Mouse (Mus musculus) CH12.LX (cell line): ENCODE measurements around the gene Robo2. TPM values are rescaled to one million over a fixed set of nuclear protein-coding genes. Genes with fewer than 3 reads are reported as not detected.

Experiments used
- DNase-seq: peaks from one replicate; pipeline ENCODE4 v3.0.0-alpha.2; 2013; ENCODE audit errors: extremely low read depth
- H3K27ac ChIP-seq: 2 replicates; pipeline ENCODE4 v1.5.1; 2012; ENCODE audit warnings: low read depth, mild to moderate bottlenecking, control low read depth, moderate library complexity; ENCODE audit not compliant: insufficient read depth
- H3K27me3 ChIP-seq: replicated peaks from 2 replicates; pipeline ENCODE3; 2012; ENCODE audit warnings: inconsistent platforms
- H3K36me3 ChIP-seq, 2 experiments: replicated peaks in 1 of 2; 2 replicates each; pipeline versions ENCODE3 to v1.6.1; 2012; ENCODE audit warnings: inconsistent platforms in 1 of 2, low read length in 1 of 2, mild to moderate bottlenecking in 1 of 2, mixed read lengths in 1 of 2, moderate library complexity in 1 of 2; ENCODE audit not compliant: control insufficient read depth in 1 of 2, insufficient read depth in 1 of 2
- H3K4me1 ChIP-seq, 2 experiments: 2 replicates each; pipeline ENCODE4 v1.6.1; 2012; ENCODE audit warnings: inconsistent platforms in 1 of 2, moderate library complexity in 1 of 2; ENCODE audit not compliant: insufficient read depth in 2 of 2, control insufficient read depth in 1 of 2
- H3K4me2 ChIP-seq: 2 replicates; pipeline ENCODE4 v1.6.1; 2012; ENCODE audit warnings: low read depth, mild to moderate bottlenecking, control low read depth; ENCODE audit not compliant: poor library complexity, insufficient read depth, severe bottlenecking
- H3K4me3 ChIP-seq, 3 experiments: fragments of 150-350 bp in 1 of 3; sonication (generic) in 1 of 3; replicated peaks in 1 of 3; 2 replicates each; pipeline versions ENCODE3 to v1.5.1; 2011 to 2012; ENCODE audit warnings: low read depth in 2 of 3, low read length in 2 of 3, mild to moderate bottlenecking in 2 of 3, moderate library complexity in 2 of 3, control low read depth in 1 of 3, improper control_type of control experiment in 1 of 3, inconsistent platforms in 1 of 3, mixed read lengths in 1 of 3; ENCODE audit not compliant: poor library complexity in 1 of 3
- H3K79me2 ChIP-seq: replicated peaks from 2 replicates; pipeline ENCODE4 v1.6.1; 2012; ENCODE audit warnings: mild to moderate bottlenecking, moderate library complexity; ENCODE audit not compliant: control insufficient read depth, poor library complexity, insufficient read depth, severe bottlenecking; ENCODE audit errors: extremely low read depth
- H3K9ac ChIP-seq: 2 replicates; pipeline ENCODE4 v1.6.1; 2012; ENCODE audit warnings: low read depth, mild to moderate bottlenecking, control low read depth, moderate library complexity; ENCODE audit not compliant: insufficient read depth
- H3K9me3 ChIP-seq: replicated peaks from 2 replicates; pipeline ENCODE3; 2012; ENCODE audit warnings: low read length, inconsistent platforms, mixed read lengths
- BHLHE40 ChIP-seq: IDR thresholded peaks from 2 replicates; pipeline ENCODE4 v1.6.1; 2011; ENCODE audit warnings: mild to moderate bottlenecking, low read depth, low read length, improper control_type of control experiment
- CHD2 ChIP-seq: IDR thresholded peaks from 2 replicates; pipeline ENCODE4 v1.6.1; 2011; ENCODE audit warnings: low read length, improper control_type of control experiment
- CTCF ChIP-seq, 2 experiments: IDR thresholded peaks in 1 of 2; conservative IDR thresholded peaks in 1 of 2; 2 replicates each; pipeline ENCODE4 v1.5.1; 2011 to 2012; ENCODE audit warnings: low read depth in 2 of 2, low read length in 2 of 2, improper control_type of control experiment in 1 of 2, inconsistent platforms in 1 of 2, mild to moderate bottlenecking in 1 of 2, moderate library complexity in 1 of 2
- E2F4 ChIP-seq: IDR thresholded peaks from 2 replicates; pipeline ENCODE4 v1.6.1; 2011; ENCODE audit warnings: low read depth, low read length, improper control_type of control experiment; ENCODE audit not compliant: insufficient replicate concordance
- ETS1 ChIP-seq: conservative IDR thresholded peaks from 2 replicates; pipeline ENCODE4 v1.6.1; 2012; ENCODE audit warnings: low read depth, mild to moderate bottlenecking, inconsistent platforms, low read length, improper control_type of control experiment, moderate library complexity
- GABPA ChIP-seq: IDR thresholded peaks from 2 replicates; pipeline ENCODE4 v1.6.1; 2012; ENCODE audit warnings: low read depth, low read length, improper control_type of control experiment, inconsistent platforms; ENCODE audit not compliant: insufficient replicate concordance
- KAT2A ChIP-seq: IDR thresholded peaks from 2 replicates; pipeline ENCODE4 v1.6.1; 2012; ENCODE audit warnings: low read length, improper control_type of control experiment, inconsistent platforms; ENCODE audit not compliant: insufficient replicate concordance
- MAFK ChIP-seq: IDR thresholded peaks from 2 replicates; pipeline ENCODE4 v1.6.1; 2011; ENCODE audit warnings: low read length, improper control_type of control experiment; ENCODE audit not compliant: insufficient replicate concordance
- MAX ChIP-seq: IDR thresholded peaks from 2 replicates; pipeline ENCODE4 v1.6.1; 2011; ENCODE audit warnings: low read length, improper control_type of control experiment
- MAZ ChIP-seq: IDR thresholded peaks from 2 replicates; pipeline ENCODE4 v1.6.1; 2012; ENCODE audit warnings: low read depth, mild to moderate bottlenecking, inconsistent platforms, low read length, improper control_type of control experiment, moderate library complexity
- NELFE ChIP-seq: IDR thresholded peaks from 2 replicates; pipeline ENCODE4 v1.6.1; 2011; ENCODE audit warnings: low read depth, low read length, improper control_type of control experiment
- POLR2AphosphoS2 ChIP-seq: IDR thresholded peaks from 2 replicates; pipeline ENCODE4 v1.6.1; 2011; ENCODE audit warnings: low read depth, low read length, improper control_type of control experiment
- RCOR1 ChIP-seq: conservative IDR thresholded peaks from 2 replicates; pipeline ENCODE4 v1.6.1; 2012; ENCODE audit warnings: low read depth, mild to moderate bottlenecking, inconsistent platforms, low read length, improper control_type of control experiment
- SIN3A ChIP-seq: IDR thresholded peaks from 2 replicates; pipeline ENCODE4 v1.6.1; 2012; ENCODE audit warnings: low read length, improper control_type of control experiment, inconsistent platforms
- SMC3 ChIP-seq: IDR thresholded peaks from 2 replicates; pipeline ENCODE4 v1.6.1; 2011; ENCODE audit warnings: low read depth, low read length, improper control_type of control experiment
- TBP ChIP-seq: conservative IDR thresholded peaks from 2 replicates; pipeline ENCODE4 v1.6.1; 2011; ENCODE audit warnings: low read depth, low read length, improper control_type of control experiment
- TCF12 ChIP-seq: IDR thresholded peaks from 2 replicates; pipeline ENCODE4 v1.6.1; 2014; ENCODE audit warnings: low read depth, mild to moderate bottlenecking, inconsistent platforms, low read length, improper control_type of control experiment
- UBTF ChIP-seq: IDR thresholded peaks from 2 replicates; pipeline ENCODE4 v1.6.1; 2012; ENCODE audit warnings: low read depth, mild to moderate bottlenecking, inconsistent platforms, low read length, improper control_type of control experiment, moderate library complexity
- ZKSCAN1 ChIP-seq: IDR thresholded peaks from 2 replicates; pipeline ENCODE4 v1.6.1; 2012; ENCODE audit warnings: low read depth, inconsistent platforms, low read length, improper control_type of control experiment, borderline replicate concordance
- ZMIZ1 ChIP-seq: IDR thresholded peaks from 2 replicates; pipeline ENCODE4 v1.6.1; 2012; ENCODE audit warnings: low read depth, mild to moderate bottlenecking, inconsistent platforms, low read length, improper control_type of control experiment
- ZNF384 ChIP-seq: IDR thresholded peaks from 2 replicates; pipeline ENCODE4 v1.6.1; 2012; ENCODE audit warnings: low read depth, low read length, improper control_type of control experiment, inconsistent platforms
- dilution Hi-C: fragments of 300-500 bp; cut with MboI; formaldehyde crosslinking; loops from 2 replicates; pipeline ENCODE4 v1.14.3; 2020; ENCODE audit warnings: low sequenced_read_pairs; ENCODE audit not compliant: extremely low pct_unique_long_range_greater_than_20kb, extremely low pct_ligation_motif_present
- in situ Hi-C: fragments of 300-500 bp; cut with MboI; formaldehyde crosslinking; loops from 3 replicates; pipeline ENCODE4 v1.14.3; 2019; ENCODE audit warnings: low sequenced_read_pairs, low pct_ligation_motif_present, low pct_unique_long_range_greater_than_20kb, mixed read lengths
- polyA plus RNA-seq: library from polyadenylated mRNA; unstranded; fragments of >175 nt; gene quantifications from 2 replicates; pipeline ENCODE4 v1.2.1, GENCODE M21; 2012; ENCODE audit warnings: low read depth; ENCODE audit not compliant: insufficient read length
- total RNA-seq, 2 experiments: library from RNA; depleted of rRNA; stranded (reverse); fragments of 300-350 nt in 1 of 2; fragments of >200 nt in 1 of 2; gene quantifications; 2 replicates each; pipeline ENCODE4 v1.2.3; 2012 to 2014

The Robo2 gene
- total and polyA plus RNA-seq, 3 experiments = not detected

DNA sequence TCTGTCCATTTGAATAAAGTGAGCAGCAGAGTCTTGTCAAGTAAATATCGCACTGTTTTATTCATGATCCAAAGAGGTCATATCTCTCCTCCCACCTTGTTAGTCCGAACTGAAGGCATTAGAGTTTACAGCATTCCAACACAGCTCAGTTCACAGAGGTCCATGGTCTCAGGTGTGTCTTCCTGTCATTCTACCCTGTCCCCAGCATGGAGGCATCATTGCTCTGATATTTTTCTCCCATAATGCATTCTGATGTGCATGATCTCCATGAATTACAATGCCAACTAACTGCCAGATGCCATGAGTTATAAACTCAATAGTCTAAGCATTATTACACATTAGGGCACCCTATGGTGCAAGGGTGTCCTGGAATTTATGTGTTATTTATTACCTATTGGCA is 354.7 kb downstream of the Robo2 start:
- Histone ChIP-seq H3K9ac (no peak overlapping the region), H3K4me1 (no peaks in the 10 kb centered on the region), H3K4me3 (no peak overlapping the region), H3K4me2 (no peak overlapping the region), H3K79me2 (no peaks in the 10 kb centered on the region), H3K27me3 (no peaks in the 10 kb centered on the region), H3K27ac (no peak overlapping the region), H3K9me3 (peaks cover 68% of the 10 kb centered on the region), H3K36me3 (no peaks in the 10 kb centered on the region)
- in situ Hi-C loops (no loop called here), dilution Hi-C loops (no loop called here)
- TF ChIP-seq MAFK (no peak), SMC3 (no peak), POLR2AphosphoS2 (no peak), NELFE (no peak), CHD2 (no peak), GABPA (no peak), ETS1 (no peak), BHLHE40 (no peak), TCF12 (no peak), ZKSCAN1 (no peak), E2F4 (no peak), UBTF (no peak), ZNF384 (no peak), ZMIZ1 (no peak), TBP (no peak), SIN3A (no peak), CTCF (conservative IDR thresholded peaks at IDR 0.05 in 1 of 2, IDR thresholded peaks at IDR 0.05 in 1 of 2; ENCODE audit: low read depth in 2 of 2, low read length in 2 of 2) (no peak), MAZ (no peak), RCOR1 (no peak), KAT2A (no peak)
- no peak for DNase-seq

DNA sequence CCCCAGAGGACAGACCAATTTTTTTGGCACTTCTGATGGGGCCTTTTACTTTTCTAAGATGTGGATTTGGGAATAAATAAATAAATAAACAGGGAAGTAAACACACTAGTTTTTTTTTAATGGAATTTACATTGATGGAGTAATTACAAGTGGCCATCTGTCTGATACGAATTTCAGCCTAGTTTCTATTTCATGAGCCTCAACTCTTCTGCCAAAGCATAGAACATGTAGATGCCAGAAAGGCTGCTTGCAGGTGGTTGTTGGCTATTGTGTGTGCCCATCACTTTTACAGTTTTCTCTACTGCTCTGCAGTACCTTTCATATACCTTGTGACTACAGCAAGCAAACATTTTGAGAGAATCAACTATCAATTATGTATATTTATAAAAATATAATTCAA is 355.4 kb downstream of the Robo2 start:
- DNase-seq = no peak
- H3K9me3 ChIP-seq = peaks cover 73% of the 10 kb centered on the region
- H3K36me3 ChIP-seq = no peaks in the 10 kb centered on the region
- H3K27me3 ChIP-seq = no peaks in the 10 kb centered on the region
- no peaks in the 10 kb centered on the region for H3K79me2 ChIP-seq
- no peak overlapping the region for H3K9ac ChIP-seq
- H3K4me2 ChIP-seq = no peak overlapping the region
- no peak overlapping the region for H3K27ac ChIP-seq
- dilution Hi-C loops = no loop called here
- TF ChIP-seq ZMIZ1 = no peak
- TF ChIP-seq ETS1 = no peak
- TF ChIP-seq BHLHE40 = no peak
- no peak for TF ChIP-seq MAX
- in situ Hi-C loops = no loop called here
- H3K4me1 ChIP-seq = no peaks in the 10 kb centered on the region
- H3K4me3 ChIP-seq = no peak overlapping the region
